Mouse (Mus musculus) left cerebral cortex, adult 6 months (tissue): ENCODE data around the gene Bpifb1. TPM values are rescaled to one million over a fixed set of nuclear protein-coding genes. Genes with fewer than 3 reads are reported as not detected.

Experiments
- long read RNA-seq, 2 experiments: library from polyadenylated mRNA; unstranded; transcript quantifications; one replicate each; pipeline ENCODE4 v2.0.0; 2019 to 2020
- polyA plus RNA-seq: library from polyadenylated mRNA; unstranded; fragments of <200 nt; fragmentation: Nextera tagmentation; gene quantifications from 2 replicates; pipeline ENCODE4 v1.2.3, GENCODE M21; 2021

The Bpifb1 gene
- polyA plus RNA-seq: 0.09 and 0.44 TPM in 2 replicates
- long read RNA-seq, experiment 1: 0 reads
- long read RNA-seq, experiment 2: 0 reads

DNA sequence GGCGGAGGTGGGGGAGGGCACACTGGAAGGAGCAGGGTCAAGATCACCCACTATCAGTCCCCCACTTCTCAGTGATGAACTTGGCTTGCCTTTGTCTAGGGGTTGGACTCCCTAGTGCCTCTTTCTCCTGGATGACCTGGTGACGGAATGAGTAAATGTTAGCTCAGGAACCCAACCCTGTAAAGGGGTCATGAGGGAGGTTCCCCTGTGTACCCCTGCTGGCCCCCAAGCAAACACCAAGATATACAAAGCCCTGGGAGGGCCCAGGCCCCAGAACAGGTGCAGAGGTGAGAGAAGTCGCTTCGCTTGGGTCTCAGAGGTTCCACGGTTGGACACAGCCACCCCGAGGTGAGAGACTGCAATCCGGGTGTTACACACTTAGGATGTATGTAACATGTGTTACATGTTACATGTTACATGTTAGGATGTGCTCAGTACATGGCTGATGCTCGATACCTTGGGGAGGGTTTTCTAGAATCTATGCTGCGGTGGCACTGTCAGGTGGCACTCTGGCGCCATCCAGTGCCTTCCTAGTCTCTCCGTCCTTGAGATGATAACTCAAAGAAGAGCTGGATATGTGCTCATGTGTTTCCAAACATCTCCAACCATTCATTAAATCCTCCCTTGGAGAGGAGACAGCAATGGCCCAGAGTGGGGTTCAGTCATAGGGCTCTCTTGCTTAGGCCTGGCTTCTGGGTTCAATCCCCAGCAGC, at the start of gene Bpifb1:
Gene Bpifb1 (plus strand): TSS at position 273 of the 713 bp plus-strand sequence.

DNA sequence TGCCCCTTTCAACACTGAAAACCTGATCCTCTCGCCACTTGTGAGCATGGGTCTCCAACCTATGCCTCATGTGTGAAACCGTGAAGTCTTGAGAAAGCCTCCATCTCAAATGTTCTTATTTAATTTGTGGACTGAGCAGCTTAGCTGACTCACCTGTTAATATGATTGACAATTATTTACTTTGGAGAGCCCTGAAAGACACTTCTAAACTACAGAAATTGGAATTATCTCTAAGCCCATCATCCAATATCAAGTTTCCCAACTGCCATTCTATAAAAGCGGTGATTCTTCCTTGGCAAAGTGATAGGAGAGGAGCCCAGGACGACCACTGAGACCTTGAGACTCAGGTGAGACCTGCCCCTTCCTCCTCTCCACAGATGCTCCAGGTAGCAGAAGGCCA, 48.0 kb upstream of the Bpifb1 start, which contains the start of gene Bpifa1:
Gene Bpifa1 (plus strand): TSS at position 301 of the 400 bp plus-strand sequence.

DNA sequence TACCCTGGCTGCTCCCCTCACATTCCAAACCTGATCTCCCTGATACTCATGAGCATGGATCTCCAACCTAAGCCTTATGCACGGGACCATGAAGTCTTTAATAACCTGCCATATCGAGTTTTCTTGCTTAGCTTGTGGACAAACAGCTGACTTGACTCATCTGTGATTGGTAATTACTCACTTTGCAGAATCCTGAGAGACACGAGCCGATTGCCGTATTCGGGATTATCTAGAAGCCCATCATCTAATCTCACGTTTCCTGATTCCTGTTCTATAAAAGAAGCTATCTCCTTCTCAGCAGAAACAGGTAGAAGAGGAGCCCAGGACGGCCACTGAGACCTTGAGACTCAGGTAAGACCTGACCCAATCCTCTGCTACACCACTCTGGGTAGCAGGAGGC, 28.3 kb upstream of the Bpifb1 start, which contains the start of gene Bpifa5:
Gene Bpifa5 (plus strand): TSS at position 301 of the 400 bp plus-strand sequence.

DNA sequence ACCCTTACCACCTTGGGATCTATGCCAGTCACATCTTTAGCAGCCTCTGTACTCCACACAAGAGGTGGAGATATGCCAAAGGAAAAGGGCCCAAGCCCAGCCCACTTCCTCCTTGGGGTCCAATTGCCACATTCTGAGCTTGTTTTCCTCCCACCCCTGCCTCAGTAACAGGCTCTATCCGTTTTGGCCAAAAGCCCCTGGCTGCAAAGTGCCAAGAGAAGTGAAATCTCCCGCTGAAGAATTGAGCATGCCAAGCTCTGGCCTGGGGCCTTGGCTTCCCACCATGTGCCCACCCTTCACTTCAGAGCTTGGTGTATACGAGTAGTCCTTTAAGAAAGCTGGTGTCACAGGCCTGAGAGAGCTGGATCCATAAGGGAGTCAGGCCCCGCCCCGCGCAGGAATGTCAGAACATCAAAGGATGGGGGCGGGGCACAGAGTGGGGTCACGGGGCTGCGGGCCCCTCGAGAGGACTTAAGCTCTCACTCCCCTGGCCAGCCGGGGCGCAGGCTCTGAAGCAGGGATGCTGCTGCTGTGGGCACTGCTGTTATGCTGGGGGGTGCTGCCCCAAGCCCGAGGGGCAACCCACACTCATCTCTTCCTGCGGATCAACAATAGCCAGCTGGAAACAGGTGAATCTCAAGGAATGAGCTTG, 32.8 kb downstream of the Bpifb1 start, which contains the start of gene Bpifb5:
Gene Bpifb5 (plus strand): TSS at position 478 of the 652 bp plus-strand sequence.

DNA sequence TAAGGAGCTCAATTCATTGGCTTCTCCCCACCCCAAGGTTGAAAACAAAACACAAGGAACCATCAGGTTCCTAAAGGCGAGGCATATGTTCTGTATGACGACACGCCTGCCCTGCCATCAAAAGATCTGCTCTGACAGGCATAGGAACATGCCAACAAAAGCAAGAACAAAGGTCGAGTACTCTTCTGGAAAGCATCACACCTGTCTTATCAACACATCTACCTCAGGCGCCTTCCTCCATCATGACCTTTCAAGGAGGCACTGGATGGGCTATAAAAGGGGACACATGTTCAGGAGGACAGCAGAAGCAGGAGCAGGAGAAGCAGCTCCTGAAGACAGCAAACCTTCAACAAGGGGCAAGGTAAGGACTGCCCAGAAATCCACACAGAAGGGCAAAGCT, 66.9 kb downstream of the Bpifb1 start, which contains the start of gene Bpifb9a:
Gene Bpifb9a (plus strand): TSS at position 301 of the 400 bp plus-strand sequence.

Other genes with a start within 250 kb of the Bpifb1 start
- not detected in 2 replicates for gene Bpifa6, start 215.9 kb upstream of the Bpifb1 start, polyA plus RNA-seq
- not detected in 2 replicates for gene Bpifa2, start 182.6 kb upstream of the Bpifb1 start, polyA plus RNA-seq
- gene Bpifa3, start 60.5 kb upstream of the Bpifb1 start, polyA plus RNA-seq: not detected in 2 replicates
- gene Bpifa1, start 47.9 kb upstream of the Bpifb1 start, polyA plus RNA-seq: not detected in 2 replicates
- gene Bpifa5, start 28.2 kb upstream of the Bpifb1 start, polyA plus RNA-seq: not detected in 2 replicates
- 0.06 TPM in 1 of 2 replicates, not detected in the other for gene Bpifb5, start 32.9 kb downstream of the Bpifb1 start, polyA plus RNA-seq
- gene Bpifb9a, start 67.0 kb downstream of the Bpifb1 start, polyA plus RNA-seq: not detected in 2 replicates
- gene Bpifb9b, start 116.4 kb downstream of the Bpifb1 start, polyA plus RNA-seq: not detected in 2 replicates
- 5.6 and 7.2 TPM in 2 replicates for gene Cdk5rap1, start 182.2 kb downstream of the Bpifb1 start, polyA plus RNA-seq
- gene Snta1, start 217.3 kb downstream of the Bpifb1 start, polyA plus RNA-seq: 6.9 and 20.0 TPM in 2 replicates
- 36.8 and 53.1 TPM in 2 replicates for gene Cbfa2t2, start 245.7 kb downstream of the Bpifb1 start, polyA plus RNA-seq